Mouse (Mus musculus): ENCODE measurements around the gene Rnf31.

Rnf31 gene

DNA sequence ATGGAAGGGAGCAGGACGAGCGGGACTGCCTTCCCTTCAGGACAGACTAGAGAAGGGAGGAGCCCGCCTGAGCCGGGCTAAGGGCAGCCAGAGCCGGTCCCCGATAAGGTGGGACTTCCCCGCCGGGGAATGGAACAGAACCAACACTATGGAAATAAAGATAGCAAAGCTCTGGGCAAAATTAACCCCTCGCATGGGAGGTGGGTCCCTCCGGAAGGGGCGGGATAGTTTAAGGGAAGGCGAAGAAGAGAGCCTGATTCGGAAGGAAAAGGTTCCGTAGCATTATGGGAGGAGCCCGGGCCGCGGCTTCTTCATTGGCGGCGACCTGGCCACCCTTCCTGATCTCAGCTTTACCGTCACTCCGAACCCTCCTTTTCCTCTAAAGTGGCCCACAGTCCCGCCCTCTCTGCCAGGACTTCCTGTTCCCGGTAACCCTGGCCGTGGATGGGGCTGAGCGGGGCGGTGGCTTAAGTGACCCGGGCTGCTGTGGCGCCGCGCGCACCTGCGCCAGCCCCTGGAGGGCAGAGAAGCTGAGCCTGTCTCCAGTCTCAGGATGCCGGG is at the start of gene Rnf31:
Rnf31 (plus strand) TSS at position 378 of the 561 bp plus-strand sequence.
- DNase-seq (ENCODE audit: low spot score) = peak; percentile 85

GRCm38 (mm10) chr14:55542268-55542667 is 49.2 kb upstream of the Rnf31 start:
- no peak for DNase-seq (ENCODE audit: low spot score)

DNA sequence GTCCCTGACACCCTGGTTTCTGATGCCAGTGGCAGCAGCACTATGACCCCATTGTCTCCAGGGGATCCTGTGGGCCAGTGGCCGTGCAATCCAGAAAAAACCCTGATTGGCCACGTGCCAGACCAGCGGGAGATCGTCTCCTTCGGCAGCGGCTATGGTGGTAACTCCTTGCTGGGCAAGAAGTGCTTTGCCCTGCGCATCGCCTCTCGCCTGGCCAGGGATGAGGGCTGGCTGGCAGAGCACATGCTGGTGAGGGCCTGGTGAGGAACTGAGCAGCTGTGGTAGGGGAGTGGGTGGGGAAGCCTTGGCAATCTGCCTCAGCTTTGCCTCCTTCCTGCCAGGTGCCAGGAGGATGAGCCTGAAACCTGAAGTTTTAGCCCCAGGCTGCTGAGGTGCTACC is 47.2 kb upstream of the Rnf31 start:
- no peak for DNase-seq (ENCODE audit: low spot score)

DNA sequence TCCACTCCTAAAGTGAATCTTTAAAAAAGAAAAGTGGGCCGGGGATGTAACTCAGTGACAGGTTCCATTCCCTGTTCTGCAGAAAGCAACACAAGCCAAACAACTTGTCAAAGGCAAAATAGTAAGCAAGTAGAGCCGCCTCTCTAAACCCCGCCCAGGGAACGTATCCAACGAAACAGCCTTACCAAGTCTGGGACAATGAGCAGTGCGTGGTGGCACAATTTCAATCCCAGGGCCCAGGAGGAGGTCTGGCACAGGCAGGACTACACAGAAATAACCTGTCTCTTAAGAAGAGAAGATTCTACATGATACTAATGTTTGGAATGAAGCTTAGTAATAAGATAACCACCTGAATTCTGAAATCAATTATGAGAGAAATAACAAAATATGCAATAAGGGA is 41.3 kb upstream of the Rnf31 start:
- DNase-seq (ENCODE audit: low spot score) = no peak

DNA sequence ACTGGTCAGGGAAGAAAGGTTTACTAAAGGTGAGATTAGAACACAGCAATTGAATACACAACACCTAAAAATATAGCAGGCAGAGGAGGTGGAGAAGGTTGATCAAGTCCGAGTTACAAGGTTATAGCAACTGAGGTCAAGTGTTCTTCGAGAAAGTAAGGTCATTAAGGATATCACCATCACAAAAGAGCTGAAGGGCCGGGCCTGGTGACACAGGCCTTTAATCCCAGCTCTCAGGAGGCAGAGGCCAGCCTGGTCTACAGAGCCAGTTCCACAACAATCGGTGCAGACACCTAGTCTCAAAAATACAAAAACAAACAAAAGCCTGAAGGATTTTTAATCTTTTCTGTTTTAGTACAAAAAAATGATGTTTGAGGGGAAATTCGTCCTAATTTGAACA is 40.2 kb upstream of the Rnf31 start:
- DNase-seq (ENCODE audit: low spot score) = no peak

DNA sequence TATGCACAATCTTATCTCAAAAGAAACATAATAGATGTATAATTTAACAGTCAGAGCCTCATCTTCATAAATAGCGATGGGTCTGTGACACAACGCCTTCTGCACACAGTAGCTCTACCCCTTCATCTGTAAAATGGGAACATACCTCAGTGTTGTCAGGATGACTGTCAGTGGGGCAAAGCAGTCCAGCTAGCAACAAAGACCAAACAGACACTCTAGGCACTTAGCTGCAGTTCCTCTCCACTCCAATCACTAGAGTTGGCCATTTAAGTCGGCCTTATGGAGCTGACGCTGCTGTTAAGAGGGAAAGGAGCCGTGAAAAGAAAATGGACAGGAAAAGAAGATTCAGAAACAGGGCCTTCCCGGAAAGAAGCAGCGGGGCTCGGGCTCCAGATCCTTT is 39.7 kb upstream of the Rnf31 start:
- no peak for DNase-seq (ENCODE audit: low spot score)

- DNase-seq (ENCODE audit: low spot score) = no peak
Measured at GRCm38 (mm10) chr14:55554635-55555034, 36.9 kb upstream of the Rnf31 start.

DNA sequence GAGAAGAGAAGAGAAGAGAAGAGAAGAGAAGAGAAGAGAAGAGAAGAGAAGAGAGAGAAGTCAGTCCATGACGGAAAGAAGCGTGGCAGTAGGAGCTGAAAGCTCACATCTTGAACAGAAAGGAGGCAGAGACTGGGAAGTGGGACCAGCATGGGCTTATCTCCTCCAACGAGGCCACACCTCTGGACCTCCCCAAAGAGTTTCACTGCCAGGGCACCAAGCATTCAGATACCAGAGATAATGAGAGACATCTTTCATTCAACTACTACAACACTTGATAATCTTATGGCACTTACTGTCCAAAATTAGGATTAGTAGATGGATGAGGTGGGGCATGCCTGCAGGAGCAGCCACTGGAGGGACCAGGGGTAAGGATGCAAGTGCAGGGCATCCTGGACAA is 35.7 kb upstream of the Rnf31 start:
- DNase-seq (ENCODE audit: low spot score) = no peak

GRCm38 (mm10) chr14:55557003-55557402 is 34.5 kb upstream of the Rnf31 start:
- DNase-seq (ENCODE audit: low spot score) = peak; percentile 81

DNA sequence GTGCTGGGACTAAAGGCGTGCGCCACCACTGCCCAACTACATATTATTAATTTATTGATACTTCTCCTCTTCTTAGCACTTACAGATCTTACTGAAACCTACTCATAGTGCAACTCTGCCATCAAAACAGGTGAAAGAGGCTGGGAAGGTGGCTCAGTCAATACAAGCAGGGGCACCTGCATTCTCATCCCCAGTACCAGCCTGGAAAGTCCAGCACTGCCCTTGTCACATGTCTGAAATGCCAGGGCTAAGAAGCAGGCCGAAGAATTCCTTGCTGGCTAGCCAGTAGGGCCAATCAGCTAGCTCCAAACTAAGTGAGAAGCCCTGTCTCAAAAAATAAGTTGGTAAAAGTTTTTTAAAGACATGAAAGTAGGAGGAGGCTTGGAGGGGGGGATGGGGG is 33.9 kb upstream of the Rnf31 start:
- DNase-seq (ENCODE audit: low spot score) = no peak

- no peak for DNase-seq (ENCODE audit: low spot score)
Measured at GRCm38 (mm10) chr14:55558740-55559448, 32.6 kb upstream of the Rnf31 start.

GRCm38 (mm10) chr14:55559799-55560201 is 31.7 kb upstream of the Rnf31 start, which contains the start of gene Dcaf11:
Gene Dcaf11, plus strand, starts transcription at chr14:55560006.
- DNase-seq (ENCODE audit: low spot score) = peak; percentile 68

GRCm38 (mm10) chr14:55560202-55561073 is 31.1 kb upstream of the Rnf31 start, which contains the start of gene A730061H03Rik:
Gene A730061H03Rik, minus strand, starts transcription at chr14:55560406.
- peak; percentile 95 for DNase-seq (ENCODE audit: low spot score)

DNA sequence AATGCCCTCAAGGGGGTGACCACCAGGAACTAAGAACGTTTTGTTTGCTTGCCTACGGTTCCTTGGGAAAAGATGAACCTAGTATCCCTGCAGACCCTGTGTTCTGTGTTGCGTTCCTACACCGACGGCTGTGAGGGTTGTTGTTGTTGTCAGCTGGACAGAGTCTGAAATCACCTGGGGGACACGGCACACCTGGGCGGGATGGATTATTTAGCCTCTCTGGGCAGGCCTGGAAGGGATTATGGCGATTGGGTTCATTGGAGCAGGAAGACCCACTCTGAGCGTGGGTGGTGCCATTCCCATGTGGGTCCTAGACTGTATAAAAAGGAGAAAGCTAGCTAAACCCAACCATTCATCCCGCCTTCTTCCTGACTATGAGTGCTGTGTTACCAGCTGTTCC is 29.6 kb upstream of the Rnf31 start:
- no peak for DNase-seq (ENCODE audit: low spot score)

GRCm38 (mm10) chr14:55563249-55563648 is 28.3 kb upstream of the Rnf31 start:
- no peak for DNase-seq (ENCODE audit: low spot score)

DNA sequence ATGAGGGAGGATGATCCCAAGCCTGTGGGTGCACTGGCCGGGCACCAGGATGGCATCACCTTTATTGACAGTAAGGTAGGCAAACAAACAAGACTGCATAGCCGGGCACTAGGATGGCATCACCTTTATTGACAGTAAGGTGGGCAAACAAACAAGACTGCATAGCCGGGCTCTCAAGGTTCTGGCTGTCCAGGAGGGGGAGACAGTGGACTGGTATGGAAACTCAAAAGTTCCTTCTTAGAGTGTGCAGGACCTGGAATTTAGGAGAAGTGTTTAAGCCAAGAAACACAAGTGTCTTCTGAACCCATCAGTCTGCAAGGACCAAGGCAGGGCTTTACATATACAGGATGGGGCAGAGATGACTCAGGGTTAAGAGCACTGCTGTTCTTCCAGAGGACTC is 25.8 kb upstream of the Rnf31 start:
- no peak for DNase-seq (ENCODE audit: low spot score)

- no peak for DNase-seq (ENCODE audit: low spot score)
Measured at GRCm38 (mm10) chr14:55567496-55567895, 24.0 kb upstream of the Rnf31 start.

- no peak for DNase-seq (ENCODE audit: low spot score)
Measured at GRCm38 (mm10) chr14:55570588-55570987, 20.9 kb upstream of the Rnf31 start.

DNA sequence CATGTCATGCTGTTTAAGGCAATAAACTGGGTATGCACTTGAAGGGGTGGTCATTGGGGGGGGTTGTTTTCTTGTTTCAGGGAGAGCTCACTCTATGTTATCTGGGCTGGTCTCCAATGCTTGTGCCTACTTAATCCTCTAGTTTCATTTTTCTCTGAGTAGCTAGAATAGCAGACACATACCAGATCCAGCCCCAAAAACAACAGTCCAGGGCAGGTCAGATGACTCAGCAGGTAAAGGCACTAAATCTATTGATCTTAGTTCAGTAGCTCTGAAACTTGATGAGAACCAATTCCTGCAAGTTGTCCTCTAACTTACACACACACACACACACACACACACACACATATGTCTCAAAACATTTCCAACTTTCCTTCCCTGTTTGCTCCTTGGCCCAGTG is 19.7 kb upstream of the Rnf31 start:
- no peak for DNase-seq (ENCODE audit: low spot score)

GRCm38 (mm10) chr14:55575302-55575701 is 16.2 kb upstream of the Rnf31 start, which contains the start of gene Fitm1:
Gene Fitm1, plus strand, starts transcription at chr14:55575617.
- DNase-seq (ENCODE audit: low spot score) = no peak

- DNase-seq (ENCODE audit: low spot score) = no peak
Measured at GRCm38 (mm10) chr14:55575711-55576110, 15.8 kb upstream of the Rnf31 start.

DNA sequence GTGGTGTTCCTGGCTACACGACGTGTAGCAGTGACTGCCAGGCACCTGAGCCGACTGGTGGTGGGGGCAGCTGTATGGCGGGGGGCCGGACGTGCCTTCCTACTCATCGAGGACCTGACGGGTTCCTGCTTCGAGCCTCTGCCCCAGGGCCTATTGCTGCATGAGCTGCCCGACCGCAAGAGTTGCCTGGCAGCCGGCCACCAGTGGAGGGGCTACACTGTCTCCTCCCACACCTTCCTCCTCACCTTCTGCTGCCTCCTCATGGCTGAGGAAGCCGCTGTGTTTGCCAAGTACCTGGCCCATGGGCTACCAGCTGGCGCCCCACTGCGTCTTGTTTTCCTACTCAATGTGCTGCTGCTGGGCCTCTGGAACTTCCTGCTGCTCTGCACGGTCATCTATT is 15.1 kb upstream of the Rnf31 start:
- no peak for DNase-seq (ENCODE audit: low spot score)

All from ovary, postnatal 14 days (tissue).